Mouse (Mus musculus) heart, embryonic 14.5 days (tissue): ENCODE results near the gene Chuk. TPM values are rescaled to one million over a fixed set of nuclear protein-coding genes. Genes with fewer than 3 reads are reported as not detected.

Source experiments
- ATAC-seq: fragments of 200-750 bp; cut with Nextera tagmentation; 2 replicates; pipeline ENCODE4 v1.8.0; 2017; ENCODE audit warnings: low read depth, moderate TSS enrichment; ENCODE audit not compliant: insufficient number of reproducible peaks, insufficient read depth, low FRiP score
- H3K27ac ChIP-seq, 2 experiments: fragments of 200-500 bp in 1 of 2; fragments of 300-500 bp in 1 of 2; sonication (generic) in 1 of 2; replicated peaks in 1 of 2; 2 replicates each; pipeline ENCODE4 v1.5.1; 2012 to 2014; ENCODE audit warnings: low read depth in 2 of 2, low read length in 2 of 2, control low read depth in 1 of 2, mild to moderate bottlenecking in 1 of 2, mixed read lengths in 1 of 2; ENCODE audit not compliant: control insufficient read depth in 1 of 2, insufficient read depth in 1 of 2
- H3K27me3 ChIP-seq: fragments of 300-500 bp; sonication (generic); 2 replicates; pipeline ENCODE4 v1.6.1; 2014; ENCODE audit warnings: mild to moderate bottlenecking, low read length, control low read depth; ENCODE audit not compliant: control insufficient read depth, insufficient read depth
- H3K36me3 ChIP-seq: fragments of 300-500 bp; sonication (generic); 2 replicates; pipeline ENCODE4 v1.6.1; 2014; ENCODE audit warnings: mild to moderate bottlenecking, control low read depth, low read length, mixed read lengths; ENCODE audit not compliant: control insufficient read depth, insufficient read depth
- H3K4me1 ChIP-seq, 2 experiments: fragments of 200-500 bp in 1 of 2; fragments of 300-500 bp in 1 of 2; sonication (generic) in 1 of 2; 2 replicates each; pipeline ENCODE4 v1.6.1; 2012 to 2014; ENCODE audit warnings: low read length in 2 of 2, control low read depth in 1 of 2, mixed read lengths in 1 of 2; ENCODE audit not compliant: control insufficient read depth in 2 of 2, insufficient read depth in 2 of 2
- H3K4me2 ChIP-seq: fragments of 300-500 bp; sonication (generic); 2 replicates; pipeline ENCODE4 v1.6.1; 2014; ENCODE audit warnings: mild to moderate bottlenecking, low read length
- H3K4me3 ChIP-seq, 2 experiments: fragments of 200-500 bp in 1 of 2; fragments of 300-500 bp in 1 of 2; sonication (generic) in 1 of 2; 2 replicates each; pipeline ENCODE4 v1.5.1; 2012 to 2014; ENCODE audit warnings: low read length in 2 of 2, mild to moderate bottlenecking in 2 of 2, control low read depth in 1 of 2, low read depth in 1 of 2, moderate library complexity in 1 of 2; ENCODE audit not compliant: control insufficient read depth in 1 of 2, insufficient read depth in 1 of 2
- H3K9ac ChIP-seq: fragments of 300-500 bp; sonication (generic); 2 replicates; pipeline ENCODE4 v1.6.1; 2014; ENCODE audit warnings: mild to moderate bottlenecking, low read length
- H3K9me3 ChIP-seq: fragments of 300-500 bp; sonication (generic); 2 replicates; pipeline ENCODE4 v1.6.1; 2016; ENCODE audit warnings: low read length, control low read depth; ENCODE audit not compliant: control insufficient read depth
- WGBS: fragments of 180-500 bp; shearing (Covaris S2); extraction: QIAGEN DNeasy Blood & Tissue Kit; methylation state at CpG from one replicate; pipeline ENCODE4 v1.1.7; 2014; 5-methylcytosine and 5-hydroxymethylcytosine counted together
- polyA plus RNA-seq: library from polyadenylated mRNA; unstranded; fragments of >200 nt; fragmentation: Nextera tagmentation; extraction: Ambion mirVana; gene quantifications from 2 replicates; pipeline ENCODE4 v1.2.1, GENCODE M21; 2014

Chuk gene
- 32.2 and 33.9 TPM in 2 replicates for polyA plus RNA-seq

- under 1% methylated on average over 67 of the region's 67 CpGs for WGBS
Measured at GRCm38 (mm10) chr19:44106831-44107660, at the start of gene Chuk. Gene Chuk, minus strand, starts transcription at chr19:44107480.

GRCm38 (mm10) chr19:44157005-44157404 lies 49.7 kb upstream of the Chuk start:
- no peaks in the 10 kb centered on the region for H3K36me3 ChIP-seq
- H3K4me3 ChIP-seq: no peak overlapping the region
- ATAC-seq: no peak
- WGBS: 83% methylated on average over 10 of the region's 10 CpGs
- H3K27ac ChIP-seq: no peak overlapping the region
- H3K27me3 ChIP-seq: peaks cover 12% of the 10 kb centered on the region
- no peaks in the 10 kb centered on the region for H3K4me1 ChIP-seq
- no peaks in the 10 kb centered on the region for H3K9me3 ChIP-seq
- H3K4me2 ChIP-seq: no peak overlapping the region
- no peak overlapping the region for H3K9ac ChIP-seq

More at GRCm38 (mm10) chr19:44106831-44107660, at the start of gene Chuk:
- H3K4me1 ChIP-seq: peaks cover 5 to 11% of the 10 kb centered on the region in 2 experiments
- ATAC-seq: peak; percentile 97
- no peaks in the 10 kb centered on the region for H3K9me3 ChIP-seq
- H3K27ac ChIP-seq: peak within 1 kb of the TSS in 1 of 2 experiments; percentile 62; a peak in 1 of 4 replicates
- no peaks in the 10 kb centered on the region for H3K27me3 ChIP-seq
- peak within 1 kb of the TSS; percentile 96 for H3K9ac ChIP-seq
- H3K4me2 ChIP-seq: peak within 1 kb of the TSS; percentile 81
- H3K36me3 ChIP-seq: peaks cover 25% of the 10 kb centered on the region
- H3K4me3 ChIP-seq: peak within 1 kb of the TSS; percentile 71 to 98

- Histone ChIP-seq H3K36me3 (no peaks in the 10 kb centered on the region), H3K9me3 (no peaks in the 10 kb centered on the region), H3K27me3 (peaks cover 15% of the 10 kb centered on the region; the same call in 1 of the 2 replicates), H3K4me2 (no peak overlapping the region), H3K9ac (no peak overlapping the region), H3K4me1 (no peaks in the 10 kb centered on the region), H3K4me3 (no peak overlapping the region), H3K27ac (no peak overlapping the region)
- WGBS: 68% methylated on average over 5 of the region's 5 CpGs
- ATAC-seq: no peak
Measured at GRCm38 (mm10) chr19:44153781-44154180, 46.5 kb upstream of the Chuk start.

- peaks cover 8% of the 10 kb centered on the region; the same call in 1 of the 2 replicates for H3K36me3 ChIP-seq
- H3K4me3 ChIP-seq: no peak overlapping the region
- H3K9ac ChIP-seq: no peak overlapping the region
- WGBS: 78% methylated on average over 2 of the region's 2 CpGs
- ATAC-seq: no peak
- H3K4me2 ChIP-seq: no peak overlapping the region
- H3K27ac ChIP-seq: no peak overlapping the region
- H3K4me1 ChIP-seq: peaks cover 5 to 9% of the 10 kb centered on the region in 2 experiments; a peak in 3 of 4 replicates
- peaks cover 15% of the 10 kb centered on the region; the same call in 1 of the 2 replicates for H3K27me3 ChIP-seq
- no peaks in the 10 kb centered on the region for H3K9me3 ChIP-seq
Measured at GRCm38 (mm10) chr19:44148991-44149390, 41.7 kb upstream of the Chuk start.

GRCm38 (mm10) chr19:44148345-44148744 lies 41.1 kb upstream of the Chuk start:
- WGBS: 20% methylated on average over 2 of the region's 2 CpGs

GRCm38 (mm10) chr19:44146951-44147350 lies 39.7 kb upstream of the Chuk start:
- peaks cover 3% of the 10 kb centered on the region; the same call in 1 of the 2 replicates for H3K27me3 ChIP-seq
- H3K27ac ChIP-seq: no peak overlapping the region
- H3K4me1 ChIP-seq: peaks cover 5 to 9% of the 10 kb centered on the region in 2 experiments; a peak in 3 of 4 replicates
- 89% methylated on average over 8 of the region's 8 CpGs for WGBS
- no peak overlapping the region for H3K4me2 ChIP-seq
- H3K9me3 ChIP-seq: no peaks in the 10 kb centered on the region
- no peak overlapping the region for H3K9ac ChIP-seq
- ATAC-seq: no peak
- H3K4me3 ChIP-seq: no peak overlapping the region
- peaks cover 29% of the 10 kb centered on the region for H3K36me3 ChIP-seq

More at GRCm38 (mm10) chr19:44148345-44148744, 41.1 kb upstream of the Chuk start:
- H3K27me3 ChIP-seq: peaks cover 14% of the 10 kb centered on the region; the same call in 1 of the 2 replicates
- H3K4me2 ChIP-seq: no peak overlapping the region
- no peak overlapping the region for H3K27ac ChIP-seq
- no peak overlapping the region for H3K9ac ChIP-seq
- H3K4me3 ChIP-seq: no peak overlapping the region
- H3K4me1 ChIP-seq: peaks cover 5 to 9% of the 10 kb centered on the region in 2 experiments; a peak in 3 of 4 replicates
- H3K36me3 ChIP-seq: peaks cover 15% of the 10 kb centered on the region
- no peaks in the 10 kb centered on the region for H3K9me3 ChIP-seq
- ATAC-seq: no peak

- ATAC-seq: no peak
- Histone ChIP-seq H3K27me3 (no peaks in the 10 kb centered on the region), H3K9me3 (no peaks in the 10 kb centered on the region), H3K27ac (no peak overlapping the region), H3K4me3 (peak overlapping the region; percentile 66 to 75), H3K9ac (peak overlapping the region; percentile 83), H3K4me1 (peaks cover 5 to 9% of the 10 kb centered on the region in 2 experiments; a peak in 3 of 4 replicates), H3K36me3 (peaks cover 33% of the 10 kb centered on the region), H3K4me2 (peak overlapping the region; percentile 87)
- WGBS: 71% methylated on average over 9 of the region's 9 CpGs
Measured at GRCm38 (mm10) chr19:44146568-44146879, 39.2 kb upstream of the Chuk start.
